Mouse (Mus musculus): Measurements from ENCODE around the gene Pglyrp1.

GRCm38 (mm10) chr7:18840386-18841173 is 30.6 kb upstream of the Pglyrp1 start:
- TF ChIP-seq CTCF (IDR thresholded peaks at IDR 0.05; ENCODE audit: low read depth) (no peak), EP300 (optimal IDR thresholded peaks at IDR 0.05) (no peak)
